Mouse (Mus musculus): ENCODE measurements at regions not wholly inside any gene's neighbourhood (a gene's known extent, or its start where the extent isn't known, plus 50 kb on each side); places are given as distances from the start of the nearest gene placed in this dataset.

DNA sequence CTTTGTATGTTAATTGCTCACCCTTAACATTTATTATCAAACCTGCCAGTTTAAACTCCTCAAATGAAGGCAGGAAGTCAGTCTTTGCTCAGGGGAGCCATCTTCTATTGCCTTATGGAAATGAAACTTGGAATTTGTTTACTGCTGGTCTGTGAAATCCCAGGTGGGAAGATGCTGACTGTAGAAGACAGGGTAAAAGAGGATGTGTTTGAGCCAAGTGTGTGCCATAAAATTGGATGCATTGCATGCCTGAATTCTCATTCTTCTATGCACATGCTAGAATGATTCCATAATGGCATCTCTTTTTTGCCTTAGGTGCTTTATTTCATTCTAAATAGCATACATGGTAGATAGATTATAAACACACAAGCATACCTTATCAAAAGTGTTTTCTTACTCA is 1249.9 kb upstream of the Lrrc6 start:
- no peak for TF ChIP-seq CTCF (IDR thresholded peaks at IDR 0.05; ENCODE audit: low read depth)
- no peak for TF ChIP-seq EP300 (IDR thresholded peaks at IDR 0.05; ENCODE audit: low read depth)

All from heart, postnatal 0 days (tissue).